Mouse (Mus musculus): Measurements from ENCODE around the gene Tmem236.
A peak's percentile ranks its signal among the peaks of the same experiment; 100 is the strongest.

Tmem236 gene

GRCm38 (mm10) chr2:14249839-14250564, 75.7 kb downstream of the Tmem236 start:
- DNase-seq (ENCODE audit: low spot score in 2 of 2), result peak in 1 of 2 experiments; percentile 35

- DNase-seq (ENCODE audit: low spot score in 2 of 2), result no peak
Measured at GRCm38 (mm10) chr2:14251938-14252337, 77.6 kb downstream of the Tmem236 start.

GRCm38 (mm10) chr2:14258345-14258850, 84.1 kb downstream of the Tmem236 start:
- DNase-seq (ENCODE audit: low spot score in 2 of 2), result no peak

- DNase-seq (ENCODE audit: low spot score in 2 of 2), result no peak
Measured at GRCm38 (mm10) chr2:14262090-14262489, 87.8 kb downstream of the Tmem236 start.

GRCm38 (mm10) chr2:14269160-14269559, 94.8 kb downstream of the Tmem236 start:
- no peak for DNase-seq (ENCODE audit: low spot score in 2 of 2)
